Comparison of ENCODE assay signal across 7 mouse cellular contexts in genomic region chr1:38988357-38988756, GRCm38 (mm10). TPM values are rescaled to one million over a fixed set of nuclear protein-coding genes. Genes with fewer than 3 reads are reported as not detected.
DNase-seq lines count a peak whose midpoint lies in the region; ATAC-seq and TF ChIP-seq lines count a peak whose summit lies in the region.

No protein-coding gene starts in this region.

- H3K9ac ChIP-seq in forebrain, embryonic 14.5 days (ENCODE audit: low read length), result peak overlapping the region; percentile 78
- H3K9ac ChIP-seq in liver, embryonic 14.5 days (replicated peaks), result no peak overlapping the region; the same call in 1 of the 2 replicates

- no peak for TF ChIP-seq POLR2A in testis, adult 2 months (IDR thresholded peaks at IDR 0.05; ENCODE audit: control insufficient read depth, low read depth, low read length)

- H3K27ac ChIP-seq in testis, adult 2 months (ENCODE audit: control insufficient read depth, insufficient read depth, low read depth, low read length), result no peak overlapping the region
- H3K27ac ChIP-seq in forebrain, embryonic 14.5 days (ENCODE audit: low read depth, low read length), result no peak overlapping the region; the same call in 1 of the 2 replicates
- H3K27ac ChIP-seq in liver, embryonic 14.5 days, result no peak overlapping the region

- no peaks in the 10 kb centered on the region for H3K36me3 ChIP-seq in testis, adult 2 months (ENCODE audit: control insufficient read depth, insufficient read depth, low read length)
- H3K36me3 ChIP-seq in forebrain, embryonic 14.5 days (ENCODE audit: control insufficient read depth, insufficient read depth, low read length), result peaks cover 17% of the 10 kb centered on the region
- no peaks in the 10 kb centered on the region for H3K36me3 ChIP-seq in liver, embryonic 14.5 days (replicated peaks; ENCODE audit: control insufficient read depth, insufficient read depth, low read depth)

- no peak for TF ChIP-seq EP300 in liver, embryonic 14.5 days (IDR thresholded peaks at IDR 0.05; ENCODE audit: low read depth)

- H3K4me3 ChIP-seq in testis, adult 2 months (ENCODE audit: control insufficient read depth, low read depth, low read length), result peak overlapping the region; percentile 97
- H3K4me3 ChIP-seq in forebrain, embryonic 14.5 days (ENCODE audit: low read depth, low read length), result peak overlapping the region; percentile 74
- H3K4me3 ChIP-seq in liver, embryonic 14.5 days (ENCODE audit: insufficient read depth in 1 of 2, low read depth in 2 of 2, low read length in 2 of 2), result peak overlapping the region; percentile 68 to 77

- TF ChIP-seq CTCF in testis, adult 2 months (IDR thresholded peaks at IDR 0.05; ENCODE audit: control insufficient read depth, insufficient read depth, insufficient replicate concordance, low read depth, low read length), result no peak
- TF ChIP-seq CTCF in liver, embryonic 14.5 days (IDR thresholded peaks at IDR 0.05; ENCODE audit: low read depth), result no peak

- DNase-seq in testis, postnatal 10 days (ENCODE audit: low spot score), result no peak
- peak; percentile 24 for DNase-seq in forebrain, embryonic 14.5 days (ENCODE audit: low spot score)
- DNase-seq in liver, embryonic 14.5 days (ENCODE audit: low read depth in 3 of 3, low spot score in 3 of 3), result peak in 1 of 3 experiments; percentile 4
- DNase-seq in cerebellum, adult 11-12 months, result no peak
- DNase-seq in adrenal gland, postnatal 4 days (ENCODE audit: low spot score in 2 of 2), result no peak

- H3K9me3 ChIP-seq in forebrain, embryonic 14.5 days (replicated peaks; ENCODE audit: control insufficient read depth, low read length), result no peaks in the 10 kb centered on the region
- H3K9me3 ChIP-seq in liver, embryonic 14.5 days (ENCODE audit: control insufficient read depth, low read length), result no peaks in the 10 kb centered on the region

- no peak for ATAC-seq in forebrain, embryonic 14.5 days
- ATAC-seq in liver, embryonic 14.5 days (ENCODE audit: insufficient read depth), result no peak
- ATAC-seq in monocyte, adult 5-6 weeks (replicated peaks; ENCODE audit: insufficient number of reproducible peaks, low FRiP score, low TSS enrichment, poor library complexity, severe bottlenecking), result no peak

- peaks cover 12% of the 10 kb centered on the region for H3K4me1 ChIP-seq in testis, adult 2 months (ENCODE audit: control insufficient read depth, insufficient read depth, low read length)
- peaks cover 7% of the 10 kb centered on the region for H3K4me1 ChIP-seq in forebrain, embryonic 14.5 days (ENCODE audit: control insufficient read depth, insufficient read depth, low read length)
- peaks cover 0 to 9% of the 10 kb centered on the region in 2 experiments; a peak in 2 of 4 replicates for H3K4me1 ChIP-seq in liver, embryonic 14.5 days (replicated peaks; ENCODE audit: control insufficient read depth in 2 of 2, insufficient read depth in 2 of 2, low read length in 1 of 2)

- 38% methylated on average over 7 of the region's 7 CpGs for WGBS in forebrain, embryonic 14.5 days
- WGBS in liver, embryonic 14.5 days (ENCODE audit: insufficient replicate concordance), result 25% methylated on average over 7 of the region's 7 CpGs

- H3K4me2 ChIP-seq in forebrain, embryonic 14.5 days (ENCODE audit: low read length), result peak overlapping the region; percentile 87
- peak overlapping the region; percentile 75 for H3K4me2 ChIP-seq in liver, embryonic 14.5 days (ENCODE audit: low read depth)

- no peaks in the 10 kb centered on the region for H3K27me3 ChIP-seq in testis, adult 2 months (ENCODE audit: control insufficient read depth, insufficient read depth, low read length)
- no peaks in the 10 kb centered on the region for H3K27me3 ChIP-seq in forebrain, embryonic 14.5 days (replicated peaks; ENCODE audit: control insufficient read depth, insufficient read depth, low read length)
- H3K27me3 ChIP-seq in liver, embryonic 14.5 days (ENCODE audit: control insufficient read depth, insufficient read depth, low read length), result no peaks in the 10 kb centered on the region

RNA-seq across cellular contexts. Expression of gene Pdcl3, which starts 2.9 kb away (rescaled TPM):
- 6.6 and 8.1 TPM in 2 replicates for polyA plus RNA-seq in testis, adult 2 months (2012; rRNA removed)
- 156 and 168 TPM in 2 replicates for polyA plus RNA-seq in forebrain, embryonic 14.5 days (2014; fragmentation: Nextera tagmentation; extraction: Ambion mirVana)
- 11.6 and 24.1 TPM in 2 replicates for polyA plus RNA-seq in liver, embryonic 14.5 days (2012; rRNA removed)
- polyA plus RNA-seq in liver, embryonic 14.5 days (2014; fragmentation: Nextera tagmentation; extraction: Ambion mirVana), result 30.6 and 36.3 TPM in 2 replicates
- total RNA-seq in monocyte, adult 5-6 weeks (2017), result 40.4 to 59.9 TPM (median 59.3 TPM) in 3 replicates
- total RNA-seq in adrenal gland, postnatal 4 days (2021), result 10 to 100 TPM; 73.4 to 79.3 TPM

RNA-seq across cellular contexts. Expression of gene Nms, which starts 49.4 kb away (rescaled TPM):
- polyA plus RNA-seq in testis, adult 2 months (2012; rRNA removed), result not detected in 2 replicates
- 0.37 and 0.53 TPM in 2 replicates for polyA plus RNA-seq in forebrain, embryonic 14.5 days (2014; fragmentation: Nextera tagmentation; extraction: Ambion mirVana)
- not detected in 2 replicates for polyA plus RNA-seq in liver, embryonic 14.5 days (2012; rRNA removed)
- polyA plus RNA-seq in liver, embryonic 14.5 days (2014; fragmentation: Nextera tagmentation; extraction: Ambion mirVana), result not detected in 2 replicates
- not detected in 3 replicates for total RNA-seq in monocyte, adult 5-6 weeks (2017)
- total RNA-seq in adrenal gland, postnatal 4 days (2021), result not detected
